Mouse (Mus musculus): ENCODE results near the gene Galr3. TPM values are rescaled to one million over a fixed set of nuclear protein-coding genes. Genes with fewer than 3 reads are reported as not detected.
"Not testable (repeated sequence)": the region's sequence is repeated elsewhere in the genome, so short reads cannot be mapped to it uniquely, and the experiment has no call there.

Galr3 gene
- total RNA-seq (2015; ENCODE audit: low replicate concordance) (not detected in 2 replicates), total RNA-seq (2017; ENCODE audit: low replicate concordance) (not detected in 2 replicates)

- no peak for ATAC-seq (replicated peaks; ENCODE audit: low FRiP score, poor library complexity, severe bottlenecking)
Observed at GRCm38 (mm10) chr15:79041585-79041984, at the start of gene Galr3. Gene Galr3 (plus strand): TSS chr15:79041885.

- no peak for ATAC-seq (replicated peaks; ENCODE audit: low FRiP score, poor library complexity, severe bottlenecking)
Observed at GRCm38 (mm10) chr15:78992235-78992634, 49.5 kb upstream of the Galr3 start.

DNA sequence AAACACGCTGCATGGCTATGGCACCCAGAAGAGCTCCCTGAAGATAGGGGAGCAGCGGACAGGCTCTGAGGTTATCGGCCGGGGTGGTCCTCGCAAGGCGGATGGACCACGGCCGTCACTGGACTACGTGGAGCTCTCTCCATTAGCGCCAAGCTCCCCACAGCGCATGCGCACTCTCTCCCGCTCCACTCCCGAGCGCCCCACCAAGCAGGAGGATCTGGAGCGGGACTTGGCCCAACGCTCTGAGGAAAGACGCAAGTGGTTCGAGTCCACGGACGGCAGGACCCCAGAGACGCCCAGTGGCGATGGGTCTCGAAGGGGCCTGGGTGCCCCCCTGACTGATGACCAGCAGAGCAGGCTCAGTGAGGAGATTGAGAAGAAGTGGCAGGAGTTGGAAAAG, 48.8 kb upstream of the Galr3 start:
- no peak for ATAC-seq (replicated peaks; ENCODE audit: low FRiP score, poor library complexity, severe bottlenecking)

DNA sequence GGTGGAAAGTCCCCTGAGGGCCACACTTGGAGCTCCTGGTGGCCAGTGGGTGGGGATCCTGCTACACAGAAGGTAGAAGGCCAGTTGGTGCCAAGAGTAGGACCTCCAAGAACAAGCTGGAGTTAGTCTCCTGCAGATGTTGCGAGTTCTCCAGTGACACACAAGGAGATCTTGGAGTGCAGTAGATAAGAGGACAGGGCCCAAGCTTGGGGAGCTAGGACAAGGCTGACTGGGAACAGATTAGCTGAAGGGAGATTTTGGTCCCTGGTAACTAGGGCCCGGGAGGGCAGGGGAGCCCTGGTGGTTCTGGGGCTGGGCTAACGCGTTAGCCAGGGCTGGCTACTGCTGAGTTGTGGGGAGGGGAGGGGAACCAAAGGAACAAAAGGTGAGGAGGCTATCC, 45.8 kb upstream of the Galr3 start:
- ATAC-seq (replicated peaks; ENCODE audit: low FRiP score, poor library complexity, severe bottlenecking) = no peak

DNA sequence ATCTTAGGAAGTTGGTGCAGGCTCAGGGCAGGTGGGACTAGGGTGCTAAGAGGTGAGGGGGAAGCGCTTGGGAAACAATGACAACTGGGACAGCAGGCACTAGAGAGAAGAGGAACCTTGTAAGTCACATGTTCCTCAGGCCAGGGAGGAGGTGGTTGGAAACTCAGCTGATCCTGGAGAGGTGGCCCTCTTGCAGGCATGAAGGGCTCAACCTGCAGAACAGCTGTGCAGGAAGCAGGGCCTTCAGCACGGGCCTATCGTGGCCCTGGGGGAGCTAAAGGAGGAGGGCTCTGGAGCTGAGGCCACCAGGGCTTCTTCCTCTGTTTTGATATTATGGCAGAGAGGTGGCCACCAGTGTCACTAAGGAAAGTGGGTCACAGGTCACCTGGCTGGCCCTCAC, 45.0 kb upstream of the Galr3 start:
- no peak for ATAC-seq (replicated peaks; ENCODE audit: low FRiP score, poor library complexity, severe bottlenecking)

DNA sequence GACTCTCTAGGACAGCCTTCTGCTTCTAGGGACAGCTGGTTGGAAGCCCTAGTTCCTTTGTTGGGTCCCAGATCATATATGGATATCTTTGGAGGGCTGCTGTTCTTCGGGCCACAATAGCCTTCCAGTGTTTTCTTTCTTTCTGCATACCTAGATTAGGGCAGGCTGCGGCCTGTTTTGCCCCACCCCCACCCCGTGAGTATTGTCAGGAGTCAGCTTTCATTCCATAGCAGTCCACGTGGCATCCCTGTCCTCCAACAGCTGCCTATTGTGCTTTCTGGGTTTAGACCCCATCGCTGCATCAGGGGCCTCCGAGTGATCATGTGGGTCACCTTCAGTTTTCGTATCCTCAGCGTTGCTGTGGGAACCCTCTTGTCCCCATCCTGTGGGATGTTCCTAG, 43.3 kb upstream of the Galr3 start:
- no peak for ATAC-seq (replicated peaks; ENCODE audit: low FRiP score, poor library complexity, severe bottlenecking)

DNA sequence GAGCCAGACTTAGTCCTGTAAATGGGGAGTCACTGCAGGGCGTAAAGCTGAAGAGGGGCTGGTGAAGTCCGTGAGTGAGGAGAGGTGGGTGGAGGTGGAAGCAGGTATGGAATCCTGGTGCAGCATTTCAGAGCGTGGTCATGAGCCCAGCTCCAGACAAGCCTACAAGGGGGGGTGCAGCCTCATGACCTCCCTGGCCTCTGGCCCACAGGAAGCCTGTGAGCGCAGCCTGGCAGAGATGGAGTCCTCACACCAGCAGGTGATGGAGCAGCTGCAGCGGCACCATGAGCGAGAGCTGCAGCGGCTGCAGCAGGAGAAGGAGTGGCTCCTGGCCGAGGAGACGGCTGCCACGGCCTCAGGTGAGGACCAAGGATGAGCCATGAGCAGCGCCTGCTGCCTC, 42.1 kb upstream of the Galr3 start:
- ATAC-seq (replicated peaks; ENCODE audit: low FRiP score, poor library complexity, severe bottlenecking) = no peak

GRCm38 (mm10) chr15:79000357-79000791, 41.3 kb upstream of the Galr3 start:
- no peak for ATAC-seq (replicated peaks; ENCODE audit: low FRiP score, poor library complexity, severe bottlenecking)

DNA sequence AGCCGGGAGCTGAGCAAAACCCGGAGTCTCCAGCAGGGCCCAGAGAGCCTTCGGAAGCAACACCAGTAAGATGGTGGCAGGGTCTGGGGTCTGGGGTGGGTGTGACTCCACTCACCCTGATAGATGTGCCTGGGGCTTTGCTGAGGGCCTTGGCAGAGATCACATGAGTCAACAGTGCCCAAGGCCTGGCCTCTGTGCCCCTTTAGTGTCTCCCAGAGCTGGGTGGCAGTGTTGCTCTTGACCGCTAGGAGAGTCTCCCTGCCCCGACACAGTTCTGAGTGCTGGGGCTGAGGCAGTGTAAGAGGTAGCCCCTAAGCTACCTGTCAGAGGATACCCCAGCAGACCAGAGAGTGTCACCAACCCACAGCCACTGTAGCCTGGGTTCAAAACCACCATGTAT, 40.1 kb upstream of the Galr3 start:
- ATAC-seq (replicated peaks; ENCODE audit: low FRiP score, poor library complexity, severe bottlenecking) = no peak

GRCm38 (mm10) chr15:79002036-79002435, 39.6 kb upstream of the Galr3 start:
- ATAC-seq (replicated peaks; ENCODE audit: low FRiP score, poor library complexity, severe bottlenecking) = no peak

- ATAC-seq (replicated peaks; ENCODE audit: low FRiP score, poor library complexity, severe bottlenecking) = no peak
Observed at GRCm38 (mm10) chr15:79003079-79003478, 38.6 kb upstream of the Galr3 start.

GRCm38 (mm10) chr15:79005581-79005980, 36.1 kb upstream of the Galr3 start:
- no peak for ATAC-seq (replicated peaks; ENCODE audit: low FRiP score, poor library complexity, severe bottlenecking)

GRCm38 (mm10) chr15:79006638-79007037, 35.0 kb upstream of the Galr3 start:
- no peak for ATAC-seq (replicated peaks; ENCODE audit: low FRiP score, poor library complexity, severe bottlenecking)

DNA sequence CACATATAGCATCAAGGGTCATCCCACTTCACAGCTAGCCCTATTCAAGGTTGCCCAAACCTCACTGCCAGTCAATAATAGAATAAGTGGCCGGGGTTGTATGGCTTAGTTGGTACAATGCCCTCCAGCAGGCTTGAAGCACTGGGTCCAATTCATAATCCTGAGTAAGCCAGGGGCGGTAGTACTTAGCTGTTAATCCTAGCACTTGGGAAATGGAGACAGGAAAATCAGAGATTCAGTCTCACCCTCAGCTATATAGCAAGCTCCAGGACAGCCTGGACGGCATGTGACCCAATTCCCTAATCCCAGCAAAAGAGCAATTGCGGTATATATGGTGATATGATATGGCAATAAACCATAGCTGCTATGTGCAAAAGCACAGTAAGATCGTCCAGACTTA, 34.6 kb upstream of the Galr3 start:
- no peak for ATAC-seq (replicated peaks; ENCODE audit: low FRiP score, poor library complexity, severe bottlenecking)

- ATAC-seq (replicated peaks; ENCODE audit: low FRiP score, poor library complexity, severe bottlenecking) = not testable (repeated sequence)
Observed at GRCm38 (mm10) chr15:79007836-79008235, 33.8 kb upstream of the Galr3 start.

GRCm38 (mm10) chr15:79009734-79010133, 32.0 kb upstream of the Galr3 start:
- ATAC-seq (replicated peaks; ENCODE audit: low FRiP score, poor library complexity, severe bottlenecking) = no peak

- no peak for ATAC-seq (replicated peaks; ENCODE audit: low FRiP score, poor library complexity, severe bottlenecking)
Observed at GRCm38 (mm10) chr15:79011550-79011949, 30.1 kb upstream of the Galr3 start.

GRCm38 (mm10) chr15:79013382-79013781, 28.3 kb upstream of the Galr3 start:
- no peak for ATAC-seq (replicated peaks; ENCODE audit: low FRiP score, poor library complexity, severe bottlenecking)

DNA sequence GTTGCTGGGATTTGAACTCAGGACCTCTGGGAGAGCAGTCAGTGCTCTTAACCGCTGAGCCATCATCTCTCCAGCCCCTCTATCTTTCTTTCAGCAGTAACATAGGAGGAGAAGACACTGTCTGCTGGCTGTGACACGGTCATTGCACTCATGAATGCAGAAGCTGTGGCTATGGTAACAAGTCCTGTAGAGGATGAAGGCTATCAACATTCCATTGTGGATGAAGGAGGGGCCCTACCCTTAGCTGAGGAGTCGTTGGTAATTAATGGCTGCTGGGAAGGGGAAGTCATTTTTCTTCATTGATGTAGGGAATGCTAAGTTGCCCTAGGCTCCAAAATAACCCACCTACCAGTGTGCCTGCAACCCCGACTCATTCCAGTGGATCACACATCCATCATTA, 23.5 kb upstream of the Galr3 start:
- ATAC-seq (replicated peaks; ENCODE audit: low FRiP score, poor library complexity, severe bottlenecking) = no peak

DNA sequence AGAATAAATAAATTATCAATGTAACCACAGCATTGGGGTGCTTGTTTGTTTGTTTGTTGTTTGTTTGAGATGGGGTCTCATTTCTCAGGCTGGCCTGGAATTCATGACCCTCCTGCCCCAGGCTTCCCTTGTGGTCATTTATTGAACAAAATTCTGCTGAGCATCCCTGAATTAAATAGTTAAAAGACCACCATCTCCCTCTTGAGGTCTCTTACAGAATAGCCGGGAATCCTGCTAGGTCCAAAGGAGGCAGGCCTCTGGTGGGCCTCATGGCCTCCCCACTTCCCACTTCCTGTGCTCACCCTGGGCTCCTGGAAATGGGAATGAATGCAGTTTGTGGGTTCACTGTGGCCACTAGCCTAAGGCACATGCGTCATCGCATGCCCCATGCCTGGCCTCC, 22.8 kb upstream of the Galr3 start:
- no peak for ATAC-seq (replicated peaks; ENCODE audit: low FRiP score, poor library complexity, severe bottlenecking)

GRCm38 (mm10) chr15:79022671-79023230, 18.9 kb upstream of the Galr3 start:
- ATAC-seq (replicated peaks; ENCODE audit: low FRiP score, poor library complexity, severe bottlenecking) = no peak; the same call in 1 of the 2 replicates

- ATAC-seq (replicated peaks; ENCODE audit: low FRiP score, poor library complexity, severe bottlenecking) = no peak
Observed at GRCm38 (mm10) chr15:79023366-79023765, 18.3 kb upstream of the Galr3 start.
